ENCODE assay signal across 21 mouse cellular contexts in the genomic region with DNA sequence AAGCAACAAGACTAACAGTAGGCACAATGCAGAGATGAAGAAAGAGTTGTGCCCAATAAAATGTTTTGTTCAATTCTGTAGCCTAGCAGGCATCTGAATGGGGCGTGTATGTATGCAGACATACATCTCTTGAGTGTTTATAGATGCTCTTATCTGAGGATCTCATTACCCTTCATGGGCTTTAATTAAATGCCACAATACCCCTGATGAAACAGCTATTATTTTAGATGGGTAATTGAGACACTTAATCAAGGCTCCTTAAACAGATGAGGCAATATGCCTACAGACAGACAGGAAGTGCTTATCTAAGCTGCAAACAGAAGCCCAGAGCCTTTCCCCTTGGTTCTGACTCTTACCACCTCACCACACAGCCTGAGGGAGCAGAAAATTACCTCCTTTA.
DNase-seq lines count a peak whose midpoint lies in the region; ATAC-seq and TF ChIP-seq lines count a peak whose summit lies in the region.
"Had no signal": no experiment of that assay in that cellular context is flagged by ENCODE, and none has a peak within 500 bp of the region (broad histone marks: within the 10 kb centered on the region; RNA-seq: fewer than 3 reads in every experiment).

No protein-coding gene starts in this region.

- H3K4me2 ChIP-seq in forebrain, embryonic 14.5 days (ENCODE audit: low read length) = no peak overlapping the region
- no peak overlapping the region for H3K4me2 ChIP-seq in forebrain, embryonic 11.5 days (ENCODE audit: low read depth, low read length, severe bottlenecking)
- H3K4me2 ChIP-seq in lung, embryonic 14.5 days = no peak overlapping the region
- no peak overlapping the region for H3K4me2 ChIP-seq in neural tube, embryonic 13.5 days
- no peak overlapping the region for H3K4me2 ChIP-seq in neural tube, embryonic 15.5 days
- H3K4me2 ChIP-seq: heart, embryonic 13.5 days; hindbrain, embryonic 12.5 days had no signal

- no peak overlapping the region for H3K9ac ChIP-seq in forebrain, embryonic 14.5 days (ENCODE audit: low read length)
- H3K9ac ChIP-seq in forebrain, embryonic 11.5 days (ENCODE audit: low read length) = no peak overlapping the region
- H3K9ac ChIP-seq in lung, embryonic 14.5 days = no peak overlapping the region
- H3K9ac ChIP-seq in neural tube, embryonic 13.5 days = no peak overlapping the region
- no peak overlapping the region for H3K9ac ChIP-seq in neural tube, embryonic 15.5 days (replicated peaks)
- H3K9ac ChIP-seq: heart, embryonic 13.5 days; hindbrain, embryonic 12.5 days had no signal

- WGBS in forebrain, embryonic 14.5 days = 59% methylated on average over 1 of the region's 1 CpGs
- WGBS in forebrain, embryonic 11.5 days = 80% methylated on average over 1 of the region's 1 CpGs
- WGBS in lung, embryonic 14.5 days = 59% methylated on average over 1 of the region's 1 CpGs
- 53% methylated on average over 1 of the region's 1 CpGs for WGBS in neural tube, embryonic 13.5 days
- WGBS in neural tube, embryonic 15.5 days = 47% methylated on average over 1 of the region's 1 CpGs

- intact Hi-C loops in gastrocnemius, postnatal 36 days (cut with DNase I) = no loop called here

- H3K4me1 ChIP-seq in forebrain, embryonic 14.5 days (ENCODE audit: control insufficient read depth, insufficient read depth, low read length) = no peaks in the 10 kb centered on the region
- H3K4me1 ChIP-seq in forebrain, embryonic 11.5 days (replicated peaks; ENCODE audit: control insufficient read depth, insufficient read depth, low read length) = no peaks in the 10 kb centered on the region
- H3K4me1 ChIP-seq in lung, embryonic 14.5 days (ENCODE audit: insufficient read depth) = 0 out of 2 replicates have a peak, but pooled peaks cover 3% of the 10 kb centered on the region
- no peaks in the 10 kb centered on the region; the same call in 1 of the 2 replicates for H3K4me1 ChIP-seq in neural tube, embryonic 13.5 days (replicated peaks)
- H3K4me1 ChIP-seq in neural tube, embryonic 15.5 days = peaks cover 7% of the 10 kb centered on the region; the same call in 1 of the 2 replicates
- H3K4me1 ChIP-seq: forebrain, embryonic 10.5 days; heart, embryonic 13.5 days; hindbrain, embryonic 12.5 days had no signal

- no peak overlapping the region for H3K27ac ChIP-seq in forebrain, embryonic 14.5 days (ENCODE audit: low read depth, low read length)
- no peak overlapping the region for H3K27ac ChIP-seq in forebrain, embryonic 11.5 days (ENCODE audit: low read depth, low read length)
- H3K27ac ChIP-seq in lung, embryonic 14.5 days (ENCODE audit: low read depth) = peak overlapping the region; percentile 37; the same call in 1 of the 2 replicates
- no peak overlapping the region for H3K27ac ChIP-seq in neural tube, embryonic 13.5 days (replicated peaks)
- no peak overlapping the region for H3K27ac ChIP-seq in neural tube, embryonic 15.5 days (replicated peaks)
- H3K27ac ChIP-seq: embryonic facial prominence, embryonic 10.5 days; forebrain, embryonic 10.5 days; heart, embryonic 13.5 days; hindbrain, embryonic 12.5 days had no signal

- H3K4me3 ChIP-seq in forebrain, embryonic 14.5 days (ENCODE audit: low read depth, low read length) = no peak overlapping the region
- H3K4me3 ChIP-seq in forebrain, embryonic 11.5 days (ENCODE audit: low read depth, low read length) = no peak overlapping the region
- no peak overlapping the region for H3K4me3 ChIP-seq in lung, embryonic 14.5 days (ENCODE audit: low read depth, low read length)
- no peak overlapping the region for H3K4me3 ChIP-seq in neural tube, embryonic 13.5 days
- H3K4me3 ChIP-seq in neural tube, embryonic 15.5 days (replicated peaks) = no peak overlapping the region
- H3K4me3 ChIP-seq: embryonic facial prominence, embryonic 10.5 days; forebrain, embryonic 10.5 days; heart, embryonic 13.5 days; hindbrain, embryonic 12.5 days had no signal

- DNase-seq in forebrain, embryonic 14.5 days (ENCODE audit: low spot score) = peak; percentile 13
- DNase-seq in forebrain, embryonic 11.5 days (ENCODE audit: low spot score) = no peak
- no peak for DNase-seq in lung, embryonic 14.5 days
- DNase-seq in lung, postnatal 36 days = no peak
- DNase-seq in neural tube, embryonic 10.5 days (ENCODE audit: extremely low spot score, low spot score) = no peak
- no peak for DNase-seq in gastrocnemius, postnatal 36 days
- DNase-seq: adrenal gland, adult 2 months; adrenal gland, postnatal 25 days; cerebellum, adult 2 months; cerebellum, postnatal 10 days; gastrocnemius, postnatal 10 days; heart, postnatal 36 days had no signal

- ATAC-seq in forebrain, embryonic 14.5 days = no peak
- no peak for ATAC-seq in forebrain, embryonic 11.5 days (replicated peaks; ENCODE audit: low FRiP score)
- ATAC-seq in lung, embryonic 14.5 days (ENCODE audit: insufficient read depth) = no peak
- ATAC-seq in neural tube, embryonic 13.5 days (ENCODE audit: low read depth) = peak; percentile 75; the same call in 1 of the 2 replicates
- ATAC-seq in neural tube, embryonic 15.5 days (ENCODE audit: low FRiP score) = 0 out of 2 replicates have a peak, but pooled peaks have one; percentile 14
- ATAC-seq: activated CD4-positive, CD25-positive, alpha-beta regulatory T cell, adult 4 months; forebrain, embryonic 16.5 days; Patski had no signal

- no peaks in the 10 kb centered on the region for H3K36me3 ChIP-seq in forebrain, embryonic 14.5 days (ENCODE audit: control insufficient read depth, insufficient read depth, low read length)
- H3K36me3 ChIP-seq in forebrain, embryonic 11.5 days (ENCODE audit: control insufficient read depth, insufficient read depth, low read length) = no peaks in the 10 kb centered on the region
- H3K36me3 ChIP-seq in lung, embryonic 14.5 days (ENCODE audit: insufficient read depth) = no peaks in the 10 kb centered on the region
- no peaks in the 10 kb centered on the region for H3K36me3 ChIP-seq in neural tube, embryonic 13.5 days
- no peaks in the 10 kb centered on the region for H3K36me3 ChIP-seq in neural tube, embryonic 15.5 days
- H3K36me3 ChIP-seq: embryonic facial prominence, embryonic 10.5 days; forebrain, embryonic 10.5 days; heart, embryonic 13.5 days; hindbrain, embryonic 12.5 days had no signal

- H3K27me3 ChIP-seq in forebrain, embryonic 14.5 days (replicated peaks; ENCODE audit: control insufficient read depth, insufficient read depth, low read length) = no peaks in the 10 kb centered on the region
- H3K27me3 ChIP-seq in forebrain, embryonic 11.5 days (ENCODE audit: control insufficient read depth, insufficient read depth, low read length) = no peaks in the 10 kb centered on the region
- H3K27me3 ChIP-seq in lung, embryonic 14.5 days (ENCODE audit: insufficient read depth, low read length) = no peaks in the 10 kb centered on the region
- peaks cover 4% of the 10 kb centered on the region; the same call in 1 of the 2 replicates for H3K27me3 ChIP-seq in neural tube, embryonic 13.5 days
- no peaks in the 10 kb centered on the region for H3K27me3 ChIP-seq in neural tube, embryonic 15.5 days (replicated peaks)
- H3K27me3 ChIP-seq: heart, embryonic 13.5 days; hindbrain, embryonic 12.5 days; Patski had no signal

- H3K9me3 ChIP-seq in forebrain, embryonic 14.5 days (replicated peaks; ENCODE audit: control insufficient read depth, low read length) = no peaks in the 10 kb centered on the region; the same call in 1 of the 2 replicates
- no peaks in the 10 kb centered on the region for H3K9me3 ChIP-seq in forebrain, embryonic 11.5 days (ENCODE audit: control insufficient read depth, low read length)
- H3K9me3 ChIP-seq in lung, embryonic 14.5 days (ENCODE audit: low read depth, low read length) = no peaks in the 10 kb centered on the region
- no peaks in the 10 kb centered on the region for H3K9me3 ChIP-seq in neural tube, embryonic 13.5 days
- no peaks in the 10 kb centered on the region for H3K9me3 ChIP-seq in neural tube, embryonic 15.5 days (replicated peaks)
- H3K9me3 ChIP-seq: embryonic facial prominence, embryonic 10.5 days; forebrain, embryonic 10.5 days; heart, embryonic 13.5 days; hindbrain, embryonic 12.5 days had no signal

- no peak for TF ChIP-seq CTCF in lung, embryonic 14.5 days (IDR thresholded peaks at IDR 0.05; ENCODE audit: low read depth)

Comparison
In these comparisons a context has a peak if more than half of its experiments do, and no peak if none do; other contexts are left out.
1. ATAC-seq: peak in neural tube, embryonic 13.5 days (single experiment) and neural tube, embryonic 15.5 days (single experiment); none in forebrain, embryonic 14.5 days (single experiment), forebrain, embryonic 11.5 days (single experiment) and lung, embryonic 14.5 days (single experiment).